Mouse (Mus musculus): ENCODE results near the gene Sbk1.
A peak's percentile ranks its signal among the peaks of the same experiment; 100 is the strongest.

The Sbk1 gene

GRCm38 (mm10) chr7:126271712-126272683 is at the start of gene Sbk1:
TSS of gene Sbk1 (plus strand) at chr7:126272619.
- DNase-seq (ENCODE audit: low spot score): peak; percentile 89

DNA sequence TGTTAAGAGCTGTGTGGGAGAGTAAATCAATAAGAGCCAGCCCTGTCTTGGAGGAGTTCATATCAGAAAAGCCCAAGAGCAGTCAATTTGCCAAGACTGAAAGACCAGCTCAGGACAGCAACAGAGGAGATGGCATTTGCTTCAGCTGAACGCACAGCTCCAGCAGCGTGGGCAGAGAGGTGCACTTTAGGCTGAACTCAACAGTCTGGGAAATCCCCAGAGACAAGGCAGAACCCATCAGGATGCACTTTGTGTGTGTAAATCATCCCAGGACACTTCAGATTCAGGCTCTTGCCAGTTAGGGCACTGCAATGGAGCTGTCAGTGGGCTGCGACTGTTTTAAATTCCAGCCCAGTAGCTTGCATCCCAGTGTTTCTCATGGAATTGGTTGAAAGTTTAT is 49.7 kb upstream of the Sbk1 start:
- DNase-seq (ENCODE audit: low spot score): no peak

GRCm38 (mm10) chr7:126226136-126226535 is 46.3 kb upstream of the Sbk1 start:
- DNase-seq (ENCODE audit: low spot score): no peak

- DNase-seq (ENCODE audit: low spot score): no peak
These were observed 41.9 kb upstream of the Sbk1 start for GRCm38 (mm10) chr7:126230357-126231148.

- no peak for DNase-seq (ENCODE audit: low spot score)
These were observed 39.9 kb upstream of the Sbk1 start for GRCm38 (mm10) chr7:126232345-126233071.

- DNase-seq (ENCODE audit: low spot score): no peak
These were observed 37.8 kb upstream of the Sbk1 start for GRCm38 (mm10) chr7:126234611-126235010.

DNA sequence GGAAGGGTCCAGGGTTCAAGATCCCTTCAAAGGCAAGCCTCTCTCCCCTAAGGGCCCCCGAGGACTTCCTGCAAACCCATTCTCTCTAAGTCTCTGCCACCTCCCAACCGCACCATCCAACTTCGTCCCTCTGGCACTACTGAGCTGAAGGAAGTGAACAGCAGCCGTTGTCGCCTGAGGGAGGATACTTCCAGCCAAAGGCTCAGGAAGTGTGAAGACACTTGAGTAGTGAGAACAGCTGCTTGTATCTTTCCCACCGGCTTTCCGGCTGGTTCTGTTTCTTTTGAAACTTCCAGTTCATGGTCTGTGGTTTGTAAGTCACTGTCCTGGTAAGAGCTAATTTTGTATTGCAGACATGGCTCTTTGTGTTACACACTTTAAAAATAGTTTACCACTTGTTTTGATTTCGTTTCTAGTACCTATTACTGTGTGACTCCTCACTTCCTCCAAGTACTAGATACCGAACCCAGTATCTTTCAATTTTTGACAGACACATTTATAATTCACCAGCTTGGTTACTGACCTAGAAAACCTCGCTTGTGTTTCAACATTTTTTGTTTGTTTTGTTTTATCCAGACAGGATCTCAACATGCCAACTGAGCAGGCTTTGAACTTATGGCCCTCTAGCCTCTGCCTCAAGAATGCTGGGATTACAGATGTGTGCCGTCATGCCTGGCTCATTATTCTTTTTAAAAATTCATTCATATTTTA is 36.2 kb upstream of the Sbk1 start:
- DNase-seq (ENCODE audit: low spot score): no peak

GRCm38 (mm10) chr7:126236794-126237192 is 35.6 kb upstream of the Sbk1 start:
- no peak for DNase-seq (ENCODE audit: low spot score)

- DNase-seq (ENCODE audit: low spot score): no peak
These were observed 31.5 kb upstream of the Sbk1 start for GRCm38 (mm10) chr7:126240814-126241360.

GRCm38 (mm10) chr7:126244168-126244750 is 28.2 kb upstream of the Sbk1 start:
- DNase-seq (ENCODE audit: low spot score): no peak

GRCm38 (mm10) chr7:126248088-126248487 is 24.3 kb upstream of the Sbk1 start:
- DNase-seq (ENCODE audit: low spot score): no peak

GRCm38 (mm10) chr7:126248641-126249141 is 23.7 kb upstream of the Sbk1 start:
- no peak for DNase-seq (ENCODE audit: low spot score)

GRCm38 (mm10) chr7:126249146-126249545 is 23.3 kb upstream of the Sbk1 start:
- DNase-seq (ENCODE audit: low spot score): no peak

DNA sequence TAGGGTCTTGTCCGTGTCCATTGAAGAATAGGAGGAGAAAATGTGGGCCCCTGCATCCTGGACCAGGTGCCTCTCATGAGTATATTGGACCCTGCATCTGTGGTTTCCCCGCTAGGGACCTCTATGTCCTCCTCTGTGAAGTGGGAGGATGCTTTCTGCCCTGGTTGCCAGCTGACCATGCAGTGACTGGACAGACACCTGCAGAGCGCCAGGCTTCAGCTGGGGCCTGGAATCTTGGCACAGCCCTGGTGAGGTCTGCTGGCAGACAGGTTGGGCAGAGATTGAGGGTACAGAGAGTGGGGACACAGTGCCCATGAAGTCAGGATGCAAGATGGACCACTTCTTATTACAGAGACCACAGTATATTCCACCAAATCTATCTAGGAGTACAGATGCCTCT is 22.4 kb upstream of the Sbk1 start:
- no peak for DNase-seq (ENCODE audit: low spot score)

GRCm38 (mm10) chr7:126250481-126250880 is 21.9 kb upstream of the Sbk1 start:
- no peak for DNase-seq (ENCODE audit: low spot score)

DNA sequence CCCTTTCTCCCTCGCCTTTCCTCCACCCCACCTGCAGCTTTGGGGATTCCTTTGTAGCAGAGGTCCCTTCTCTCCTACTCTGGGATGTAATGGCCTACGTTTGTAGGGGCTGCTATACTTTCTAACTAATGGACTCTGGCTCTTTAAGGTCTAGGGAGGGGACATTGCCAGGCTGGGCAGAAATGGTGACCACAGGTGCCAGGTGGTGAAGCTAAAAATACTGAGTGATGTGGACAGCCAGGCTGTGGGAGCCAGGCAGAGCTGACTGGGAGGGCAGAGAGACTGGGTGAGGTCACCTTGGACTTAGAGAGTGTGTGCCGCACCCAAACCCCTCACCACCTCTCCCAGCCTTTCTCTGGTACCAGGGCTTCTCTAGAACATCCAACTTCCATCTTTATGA is 20.7 kb upstream of the Sbk1 start:
- DNase-seq (ENCODE audit: low spot score): no peak

DNA sequence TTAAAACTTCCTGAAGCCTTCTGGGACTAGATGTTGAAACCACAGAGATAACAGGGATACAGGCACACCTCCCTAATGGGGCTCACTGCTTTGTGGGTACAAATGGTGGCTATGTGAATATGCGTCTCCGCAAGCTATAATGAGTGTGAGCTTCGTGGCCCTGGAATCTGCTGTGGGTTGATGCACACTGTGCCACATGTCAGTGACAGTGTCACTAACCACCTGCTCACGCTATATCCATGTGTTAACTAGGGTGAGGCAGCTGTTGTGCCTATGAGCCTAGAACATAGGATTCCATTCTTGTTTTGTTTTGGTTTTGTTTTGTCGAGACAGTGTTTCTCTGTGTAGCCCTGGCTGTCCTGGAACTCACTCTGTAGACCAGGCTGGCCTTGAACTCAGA is 20.2 kb upstream of the Sbk1 start:
- no peak for DNase-seq (ENCODE audit: low spot score)

DNA sequence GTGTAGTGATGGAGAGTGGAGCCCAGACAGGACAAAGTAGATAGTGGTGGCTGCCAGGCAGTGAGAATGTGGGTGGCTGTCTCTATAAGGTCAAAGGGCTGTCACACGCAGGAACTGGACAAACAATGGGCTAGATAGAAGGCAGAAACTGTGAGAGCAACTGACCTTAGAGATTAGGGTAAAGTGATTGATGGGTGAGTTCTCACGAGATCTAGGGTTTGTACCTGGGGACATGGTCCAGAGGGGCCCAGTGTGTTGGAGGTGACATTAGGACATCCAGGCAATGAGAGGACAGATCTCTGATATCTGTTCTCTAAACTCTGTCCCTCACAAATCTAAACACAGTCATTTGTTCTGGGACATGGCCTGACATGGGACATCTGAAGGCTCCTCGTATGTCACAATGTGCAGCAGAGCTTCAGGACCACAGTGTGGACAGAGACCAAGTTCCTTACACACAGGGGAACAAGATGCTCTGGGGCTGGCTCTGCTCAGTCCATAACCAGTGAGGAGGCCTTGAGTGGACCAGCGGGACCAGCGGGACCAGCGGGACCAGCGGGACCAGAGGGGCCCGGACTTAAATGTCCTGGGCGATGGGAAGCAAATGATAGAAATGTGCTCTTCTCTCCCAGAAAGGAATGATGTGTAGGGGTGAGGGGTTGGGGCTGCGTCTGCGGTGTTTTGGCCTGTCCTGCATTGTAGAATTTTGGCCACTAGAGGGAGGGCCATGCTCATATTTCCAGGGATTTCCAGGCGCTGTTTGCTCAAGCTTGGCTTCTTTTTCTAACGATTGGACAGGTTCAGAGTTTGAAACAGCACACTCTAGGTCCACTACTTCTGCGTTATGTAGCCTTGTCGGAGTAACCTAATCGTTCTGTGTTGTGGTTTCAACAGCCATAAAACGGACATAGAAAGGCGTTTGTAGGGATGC is 11.9 kb upstream of the Sbk1 start:
- DNase-seq (ENCODE audit: low spot score): peak; percentile 26

DNA sequence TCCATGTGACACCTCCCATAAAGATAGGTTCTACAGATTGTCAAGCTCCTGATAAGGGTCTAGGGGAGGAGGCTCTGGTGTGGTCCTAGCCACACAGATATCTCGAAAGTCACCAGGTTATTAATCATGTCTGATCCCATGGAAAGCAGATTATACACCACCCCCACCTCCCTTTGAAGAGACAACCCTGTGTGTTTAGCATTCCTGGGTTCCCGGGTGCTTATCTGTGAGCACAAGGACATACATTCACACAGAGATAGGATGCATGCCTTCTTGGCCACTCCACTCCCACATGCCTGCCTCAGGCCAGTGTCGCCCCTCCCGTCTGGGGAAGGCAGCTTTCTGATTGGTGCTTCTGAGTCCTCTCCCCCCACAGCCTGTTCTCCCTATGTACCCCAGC is 10.6 kb upstream of the Sbk1 start:
- DNase-seq (ENCODE audit: low spot score): peak; percentile 25

DNA sequence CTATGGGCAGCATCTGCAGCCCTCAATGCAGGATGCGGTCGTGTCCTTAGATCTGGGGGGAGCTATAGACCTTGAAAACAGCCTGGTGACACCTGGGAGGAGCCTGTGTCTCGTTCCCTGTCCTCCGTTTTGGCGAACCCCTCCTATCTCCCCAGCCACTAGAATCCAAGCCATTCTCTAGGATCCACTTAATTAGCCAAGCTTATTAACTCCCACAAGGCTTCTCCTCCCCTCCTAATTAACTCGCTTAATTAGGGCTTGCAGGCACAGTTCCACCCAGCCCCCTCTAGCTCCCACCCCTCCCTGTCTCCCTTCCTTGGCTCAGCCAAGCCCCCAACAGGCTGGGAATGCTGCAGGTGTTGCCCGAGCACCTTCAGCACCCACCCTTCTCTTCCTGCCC is 8.5 kb upstream of the Sbk1 start:
- DNase-seq (ENCODE audit: low spot score): no peak
